Mouse (Mus musculus): ENCODE data around the gene Tmem170b. TPM values are rescaled to one million over a fixed set of nuclear protein-coding genes. Genes with fewer than 3 reads are reported as not detected.

Gene Tmem170b
- polyA plus RNA-seq, 2 experiments: 1.5 to 6.0 TPM

DNA sequence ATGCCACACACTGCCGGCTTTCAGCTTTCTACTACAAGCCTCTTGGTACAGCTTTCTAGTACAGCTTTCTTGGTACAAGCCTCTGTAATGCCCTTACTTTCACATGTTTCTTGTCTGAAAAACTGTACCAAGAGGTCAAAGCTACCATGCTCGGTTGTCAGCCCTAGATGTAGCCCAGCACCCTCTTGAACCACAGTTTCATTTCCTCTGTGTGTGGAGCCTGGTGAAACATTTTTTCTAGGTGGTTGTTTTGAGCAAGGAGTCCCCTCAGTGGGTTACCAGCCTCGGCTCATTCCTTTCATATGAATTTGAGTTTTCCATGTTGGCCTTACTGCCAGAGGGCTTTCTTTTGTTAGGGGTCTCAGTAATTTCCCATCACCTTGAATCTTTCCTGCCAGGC is 4.7 kb upstream of the Tmem170b start:
- no peaks in the 10 kb centered on the region for H3K36me3 ChIP-seq (replicated peaks; ENCODE audit: control insufficient read depth, insufficient read depth, low read depth)
- ATAC-seq (ENCODE audit: insufficient read depth) (no peak), DNase-seq (ENCODE audit: low read depth in 3 of 3, low spot score in 3 of 3) (no peak)
- H3K9me3 ChIP-seq (ENCODE audit: control insufficient read depth, low read length): no peaks in the 10 kb centered on the region
- H3K27me3 ChIP-seq (ENCODE audit: control insufficient read depth, insufficient read depth, low read length): no peaks in the 10 kb centered on the region
- H3K4me2 ChIP-seq (ENCODE audit: low read depth): no peak overlapping the region
- H3K9ac ChIP-seq (replicated peaks): no peak overlapping the region
- 40% methylated on average over 3 of the region's 3 CpGs for WGBS (ENCODE audit: insufficient replicate concordance)
- no peak for TF ChIP-seq EP300 (IDR thresholded peaks at IDR 0.05; ENCODE audit: low read depth)
- TF ChIP-seq CTCF (IDR thresholded peaks at IDR 0.05; ENCODE audit: low read depth): no peak
- H3K4me3 ChIP-seq (ENCODE audit: insufficient read depth in 1 of 2, low read depth in 2 of 2, low read length in 2 of 2): no peak overlapping the region
- H3K27ac ChIP-seq: no peak overlapping the region
- peaks cover 0 to 11% of the 10 kb centered on the region in 2 experiments; a peak in 1 of 4 replicates for H3K4me1 ChIP-seq (replicated peaks; ENCODE audit: control insufficient read depth in 2 of 2, insufficient read depth in 2 of 2, low read length in 1 of 2)

DNA sequence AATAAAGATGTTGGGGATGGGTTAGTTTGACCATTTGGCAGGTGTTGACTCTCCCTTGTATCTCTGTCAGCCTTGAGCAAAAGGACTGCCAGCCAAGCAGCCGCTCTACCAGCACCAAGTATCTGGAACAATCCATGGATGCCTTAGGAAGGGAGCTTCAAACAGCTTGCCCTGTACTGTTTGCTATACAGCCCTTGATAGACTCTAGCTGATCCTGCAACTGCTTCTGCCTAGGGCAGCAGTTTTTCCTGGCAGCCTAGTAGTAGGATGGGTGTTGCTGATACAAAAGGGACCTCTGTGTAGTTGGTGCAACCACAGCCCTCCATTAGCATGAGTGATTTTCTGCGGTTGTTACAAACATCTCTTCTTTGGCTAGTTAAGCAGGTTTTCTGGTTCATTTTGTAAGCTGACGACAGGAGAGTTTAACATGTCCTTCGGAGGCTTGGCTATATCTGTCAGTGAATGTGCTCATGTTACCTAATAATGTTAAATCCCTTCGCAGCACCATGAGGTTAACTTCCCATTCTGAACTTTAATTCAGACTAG is 1.7 kb upstream of the Tmem170b start:
- Histone ChIP-seq H3K4me3 (ENCODE audit: insufficient read depth in 1 of 2, low read depth in 2 of 2, low read length in 2 of 2) (no peak overlapping the region), H3K27ac (no peak overlapping the region), H3K27me3 (ENCODE audit: control insufficient read depth, insufficient read depth, low read length) (no peaks in the 10 kb centered on the region), H3K36me3 (replicated peaks; ENCODE audit: control insufficient read depth, insufficient read depth, low read depth) (no peaks in the 10 kb centered on the region), H3K9ac (replicated peaks) (no peak overlapping the region), H3K9me3 (ENCODE audit: control insufficient read depth, low read length) (no peaks in the 10 kb centered on the region), H3K4me2 (ENCODE audit: low read depth) (no peak overlapping the region), H3K4me1 (replicated peaks; ENCODE audit: control insufficient read depth in 2 of 2, insufficient read depth in 2 of 2, low read length in 1 of 2) (peaks cover 10 to 13% of the 10 kb centered on the region in 2 experiments)
- TF ChIP-seq CTCF (IDR thresholded peaks at IDR 0.05; ENCODE audit: low read depth): no peak
- no peak for TF ChIP-seq EP300 (IDR thresholded peaks at IDR 0.05; ENCODE audit: low read depth)
- 75% methylated on average over 5 of the region's 5 CpGs for WGBS (ENCODE audit: insufficient replicate concordance)
- DNase-seq (ENCODE audit: low read depth in 3 of 3, low spot score in 3 of 3) (no peak), ATAC-seq (ENCODE audit: insufficient read depth) (no peak)

DNA sequence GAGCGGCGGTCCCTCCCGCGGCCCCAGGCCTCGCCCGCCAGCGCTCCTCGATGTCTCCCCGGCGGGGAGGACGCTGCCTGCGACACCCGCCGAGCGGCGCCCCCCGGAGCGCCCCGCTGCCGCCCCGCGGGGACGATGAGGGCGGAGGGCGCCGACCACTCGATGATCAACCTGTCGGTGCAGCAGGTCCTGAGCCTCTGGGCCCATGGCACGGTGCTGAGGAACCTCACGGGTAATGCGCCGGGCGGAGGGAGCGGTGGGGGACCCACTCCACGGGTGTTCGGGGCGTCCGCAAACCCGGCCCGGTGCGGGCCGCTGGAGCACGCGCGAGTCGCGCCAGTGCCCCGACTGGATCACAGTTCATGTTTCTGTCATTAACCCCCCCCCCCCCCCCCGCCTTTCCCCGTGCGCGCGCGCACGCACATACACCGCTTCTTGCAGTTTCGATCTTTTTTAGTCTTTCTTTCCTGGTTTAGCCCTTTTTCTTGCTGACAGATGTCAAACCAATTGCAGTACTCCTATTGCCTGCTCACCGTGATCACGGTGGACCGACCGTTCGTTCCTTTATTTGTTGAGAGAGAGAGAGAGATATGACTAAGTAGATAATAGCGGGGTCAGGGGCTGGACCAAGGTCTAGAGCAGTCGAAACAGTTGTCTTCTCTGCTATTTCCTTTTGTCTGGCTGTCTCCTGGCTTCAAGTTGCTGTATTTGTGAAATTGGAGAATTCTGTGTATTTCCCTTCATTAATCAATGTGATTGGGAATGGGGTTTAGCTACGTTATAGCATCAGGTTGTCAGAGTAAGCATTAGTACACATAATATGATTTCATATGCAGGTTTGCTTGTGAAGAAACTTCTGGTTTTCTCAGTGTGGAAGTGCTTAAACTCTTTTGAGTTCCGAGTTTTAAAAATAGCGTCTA is 634 bp downstream of the Tmem170b start:
- Histone ChIP-seq H3K4me2 (ENCODE audit: low read depth) (peak overlapping the region; percentile 82), H3K27me3 (ENCODE audit: control insufficient read depth, insufficient read depth, low read length) (no peaks in the 10 kb centered on the region), H3K4me3 (ENCODE audit: insufficient read depth in 1 of 2, low read depth in 2 of 2, low read length in 2 of 2) (peak overlapping the region; percentile 81 to 99), H3K9ac (replicated peaks) (peak overlapping the region; percentile 88), H3K36me3 (replicated peaks; ENCODE audit: control insufficient read depth, insufficient read depth, low read depth) (no peaks in the 10 kb centered on the region), H3K27ac (peak overlapping the region; percentile 53), H3K9me3 (ENCODE audit: control insufficient read depth, low read length) (no peaks in the 10 kb centered on the region), H3K4me1 (replicated peaks; ENCODE audit: control insufficient read depth in 2 of 2, insufficient read depth in 2 of 2, low read length in 1 of 2) (peaks cover 10 to 13% of the 10 kb centered on the region in 2 experiments)
- 1% methylated on average over 53 of the region's 67 CpGs for WGBS (ENCODE audit: insufficient replicate concordance)
- no peak for TF ChIP-seq EP300 (IDR thresholded peaks at IDR 0.05; ENCODE audit: low read depth)
- TF ChIP-seq CTCF (IDR thresholded peaks at IDR 0.05; ENCODE audit: low read depth): no peak
- ATAC-seq (ENCODE audit: insufficient read depth) (no peak), DNase-seq (ENCODE audit: low read depth in 3 of 3, low spot score in 3 of 3) (no peak)

DNA sequence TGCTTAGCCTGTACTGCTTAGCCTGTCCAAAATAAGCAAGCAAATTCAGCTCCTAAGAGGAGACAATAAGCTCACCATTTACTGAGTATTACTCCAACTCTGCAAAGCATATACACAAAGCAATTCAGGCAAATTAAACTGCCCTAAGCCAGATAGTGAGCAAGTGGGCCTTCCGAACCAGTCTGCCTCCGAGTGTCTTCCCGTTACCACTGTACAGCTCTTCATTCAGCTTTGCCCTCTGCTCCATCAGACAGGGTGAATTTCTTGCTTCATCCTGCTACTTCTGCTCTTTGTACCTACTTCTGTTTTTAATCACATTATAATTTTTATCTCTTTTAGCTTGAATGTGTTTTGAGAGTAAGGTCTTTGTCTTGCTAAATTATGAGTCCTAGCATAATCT is 1.9 kb downstream of the Tmem170b start:
- Histone ChIP-seq H3K4me2 (ENCODE audit: low read depth) (peak overlapping the region; percentile 82), H3K27me3 (ENCODE audit: control insufficient read depth, insufficient read depth, low read length) (no peaks in the 10 kb centered on the region), H3K4me3 (ENCODE audit: insufficient read depth in 1 of 2, low read depth in 2 of 2, low read length in 2 of 2) (0 out of 4 replicates have a peak overlapping the region, but pooled peaks of 1 of the 2 experiments have one; percentile 12), H3K9me3 (ENCODE audit: control insufficient read depth, low read length) (no peaks in the 10 kb centered on the region), H3K27ac (no peak overlapping the region), H3K4me1 (replicated peaks; ENCODE audit: control insufficient read depth in 2 of 2, insufficient read depth in 2 of 2, low read length in 1 of 2) (peaks cover 10 to 11% of the 10 kb centered on the region in 2 experiments), H3K9ac (replicated peaks) (0 out of 2 replicates have a peak overlapping the region, but pooled peaks have one; percentile 16), H3K36me3 (replicated peaks; ENCODE audit: control insufficient read depth, insufficient read depth, low read depth) (no peaks in the 10 kb centered on the region)
- DNase-seq (ENCODE audit: low read depth in 3 of 3, low spot score in 3 of 3) (no peak), ATAC-seq (ENCODE audit: insufficient read depth) (no peak)
- TF ChIP-seq CTCF (IDR thresholded peaks at IDR 0.05; ENCODE audit: low read depth) (no peak), EP300 (IDR thresholded peaks at IDR 0.05; ENCODE audit: low read depth) (no peak)
- 76% methylated on average over 3 of the region's 3 CpGs for WGBS (ENCODE audit: insufficient replicate concordance)

DNA sequence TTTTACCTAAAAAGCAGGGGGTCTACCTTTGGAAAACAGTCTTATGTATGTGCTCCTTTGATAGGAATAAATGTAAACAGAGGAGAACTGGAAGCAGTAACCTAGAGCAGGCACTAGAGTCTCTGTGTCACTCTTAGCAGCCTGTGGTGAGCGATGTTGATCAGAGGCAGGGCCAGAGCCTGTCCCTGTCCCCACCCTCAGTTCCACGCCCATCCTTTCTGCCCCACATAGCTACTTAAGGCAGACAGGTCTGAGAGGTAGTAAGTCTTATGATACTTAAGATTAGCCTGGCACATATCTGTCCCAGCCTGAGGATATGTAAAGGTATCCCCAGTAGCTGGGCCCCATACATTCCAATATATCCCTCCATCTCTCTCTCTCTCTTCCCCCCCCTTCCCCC is 2.9 kb downstream of the Tmem170b start:
- Histone ChIP-seq H3K4me1 (replicated peaks; ENCODE audit: control insufficient read depth in 2 of 2, insufficient read depth in 2 of 2, low read length in 1 of 2) (peaks cover 10 to 11% of the 10 kb centered on the region in 2 experiments), H3K4me3 (ENCODE audit: insufficient read depth in 1 of 2, low read depth in 2 of 2, low read length in 2 of 2) (no peak overlapping the region), H3K27me3 (ENCODE audit: control insufficient read depth, insufficient read depth, low read length) (no peaks in the 10 kb centered on the region), H3K4me2 (ENCODE audit: low read depth) (no peak overlapping the region), H3K9me3 (ENCODE audit: control insufficient read depth, low read length) (no peaks in the 10 kb centered on the region), H3K27ac (no peak overlapping the region), H3K9ac (replicated peaks) (no peak overlapping the region), H3K36me3 (replicated peaks; ENCODE audit: control insufficient read depth, insufficient read depth, low read depth) (no peaks in the 10 kb centered on the region)
- DNase-seq (ENCODE audit: low read depth in 3 of 3, low spot score in 3 of 3) (no peak), ATAC-seq (ENCODE audit: insufficient read depth) (no peak)
- TF ChIP-seq CTCF (IDR thresholded peaks at IDR 0.05; ENCODE audit: low read depth): no peak
- no peak for TF ChIP-seq EP300 (IDR thresholded peaks at IDR 0.05; ENCODE audit: low read depth)
- 16% methylated on average over 2 of the region's 2 CpGs for WGBS (ENCODE audit: insufficient replicate concordance)
